Mouse (Mus musculus): ENCODE data around the gene Cfap45.

Cfap45 gene

GRCm38 (mm10) chr1:172518013-172518412, 2.6 kb upstream of the Cfap45 start:
- DNase-seq (ENCODE audit: low spot score in 2 of 2): no peak

GRCm38 (mm10) chr1:172519644-172520043, 957 bp upstream of the Cfap45 start:
- no peak for DNase-seq (ENCODE audit: low spot score in 2 of 2)

- DNase-seq (ENCODE audit: low spot score in 2 of 2): no peak
Observed at GRCm38 (mm10) chr1:172522524-172522923, 1.9 kb downstream of the Cfap45 start.

- peak in 1 of 2 experiments; percentile 50 for DNase-seq (ENCODE audit: low spot score in 2 of 2)
Observed at GRCm38 (mm10) chr1:172523699-172524101, 3.1 kb downstream of the Cfap45 start.

- DNase-seq (ENCODE audit: low spot score in 2 of 2): peak in 1 of 2 experiments; percentile 52
Observed at GRCm38 (mm10) chr1:172525027-172525764, 4.6 kb downstream of the Cfap45 start.

GRCm38 (mm10) chr1:172525971-172526370, 5.4 kb downstream of the Cfap45 start:
- no peak for DNase-seq (ENCODE audit: low spot score in 2 of 2)

GRCm38 (mm10) chr1:172526380-172527081, 5.9 kb downstream of the Cfap45 start:
- no peak for DNase-seq (ENCODE audit: low spot score in 2 of 2)

GRCm38 (mm10) chr1:172527431-172527830, 6.8 kb downstream of the Cfap45 start:
- DNase-seq (ENCODE audit: low spot score in 2 of 2): no peak

- DNase-seq (ENCODE audit: low spot score in 2 of 2): peak; percentile 81 to 90
Observed at GRCm38 (mm10) chr1:172528701-172529100, 8.1 kb downstream of the Cfap45 start.

- DNase-seq (ENCODE audit: low spot score in 2 of 2): no peak
Observed at GRCm38 (mm10) chr1:172530544-172531220, 10.1 kb downstream of the Cfap45 start.

- no peak for DNase-seq (ENCODE audit: low spot score in 2 of 2)
Observed at GRCm38 (mm10) chr1:172532551-172532950, 11.9 kb downstream of the Cfap45 start.

- DNase-seq (ENCODE audit: low spot score in 2 of 2): no peak
Observed at GRCm38 (mm10) chr1:172535116-172535515, 14.5 kb downstream of the Cfap45 start.

- no peak for DNase-seq (ENCODE audit: low spot score in 2 of 2)
Observed at GRCm38 (mm10) chr1:172539827-172540226, 19.2 kb downstream of the Cfap45 start.

- no peak for DNase-seq (ENCODE audit: low spot score in 2 of 2)
Observed at GRCm38 (mm10) chr1:172540283-172540820, 19.8 kb downstream of the Cfap45 start.

- no peak for DNase-seq (ENCODE audit: low spot score in 2 of 2)
Observed at GRCm38 (mm10) chr1:172546062-172546461, 25.5 kb downstream of the Cfap45 start.

GRCm38 (mm10) chr1:172548501-172548900, 27.9 kb downstream of the Cfap45 start:
- no peak for DNase-seq (ENCODE audit: low spot score in 2 of 2)

- DNase-seq (ENCODE audit: low spot score in 2 of 2): no peak
Observed at GRCm38 (mm10) chr1:172549314-172549713, 28.7 kb downstream of the Cfap45 start.

GRCm38 (mm10) chr1:172549717-172550116, 29.1 kb downstream of the Cfap45 start:
- DNase-seq (ENCODE audit: low spot score in 2 of 2): no peak

GRCm38 (mm10) chr1:172550551-172550951, 29.9 kb downstream of the Cfap45 start:
- peak; percentile 62 to 73 for DNase-seq (ENCODE audit: low spot score in 2 of 2)

GRCm38 (mm10) chr1:172551009-172551408, 30.4 kb downstream of the Cfap45 start:
- DNase-seq (ENCODE audit: low spot score in 2 of 2): no peak

GRCm38 (mm10) chr1:172552623-172553022, 32.0 kb downstream of the Cfap45 start:
- DNase-seq (ENCODE audit: low spot score in 2 of 2): no peak

GRCm38 (mm10) chr1:172555638-172556037, 35.0 kb downstream of the Cfap45 start, which contains the start of gene Vsig8:
Gene Vsig8 (plus strand): TSS chr1:172555938.
- no peak for DNase-seq (ENCODE audit: low spot score in 2 of 2)
